Mouse (Mus musculus) left cerebral cortex, postnatal 10 days (tissue): Measurements from ENCODE around the gene Babam2. TPM values are rescaled to one million over a fixed set of nuclear protein-coding genes. Genes with fewer than 3 reads are reported as not detected.

Experiments
- DNase-seq, 2 experiments: peaks; one replicate each; pipeline ENCODE4 v3.0.0; 2021 to 2022; ENCODE audit warnings: low spot score in 2 of 2, mixed read lengths in 1 of 2; ENCODE audit errors: extremely low spot score in 1 of 2
- intact Hi-C: fragments of 180-260 bp; cut with DNase I; formaldehyde crosslinking; loops from one replicate; pipeline ENCODE4 v1.15.1; 2025
- total RNA-seq, 2 experiments: library from RNA; stranded (reverse); gene quantifications; 2 replicates each; pipeline ENCODE4 v1.2.3; 2021

Gene Babam2
- total RNA-seq, 2 experiments from 2014 or later: 40.5 to 48.7 TPM

DNA sequence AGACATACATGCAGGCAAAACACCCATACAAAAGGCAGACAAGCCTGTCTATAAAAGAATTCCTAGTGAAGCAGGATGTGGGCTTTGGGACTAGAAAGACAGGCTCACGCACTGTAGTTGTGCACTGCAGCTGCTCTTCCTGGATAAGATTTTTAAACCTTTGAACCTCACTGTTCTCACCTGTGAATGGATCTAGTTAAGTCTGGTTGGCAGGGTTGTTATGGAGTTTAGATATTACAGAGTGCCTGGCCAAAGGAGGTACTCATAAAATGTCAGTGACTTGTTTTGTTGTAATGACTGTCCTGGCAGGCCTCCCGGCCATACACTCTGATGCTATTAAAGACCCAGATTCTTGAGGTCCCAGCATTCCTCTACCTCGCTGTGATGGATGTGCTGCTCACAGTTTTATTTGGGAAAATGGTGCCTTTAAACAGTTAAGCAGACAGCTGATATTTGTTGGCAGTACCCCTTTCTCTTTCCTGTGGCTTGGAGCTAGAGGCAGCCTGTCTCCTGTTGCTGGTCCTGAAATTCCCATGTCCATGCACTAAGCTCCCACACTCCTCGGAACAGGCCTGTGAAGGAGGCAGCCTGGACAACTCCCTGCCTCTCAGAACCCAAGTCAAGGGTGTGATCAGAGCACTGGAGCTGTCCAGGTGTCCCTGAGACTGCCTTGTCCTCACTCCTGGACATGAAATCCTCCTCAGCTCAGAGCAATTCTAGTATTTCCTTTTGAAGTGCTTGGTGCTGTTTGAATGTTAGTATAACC, 299.9 kb downstream of the Babam2 start:
- intact Hi-C loops: no loop called here
- DNase-seq: no peak

DNA sequence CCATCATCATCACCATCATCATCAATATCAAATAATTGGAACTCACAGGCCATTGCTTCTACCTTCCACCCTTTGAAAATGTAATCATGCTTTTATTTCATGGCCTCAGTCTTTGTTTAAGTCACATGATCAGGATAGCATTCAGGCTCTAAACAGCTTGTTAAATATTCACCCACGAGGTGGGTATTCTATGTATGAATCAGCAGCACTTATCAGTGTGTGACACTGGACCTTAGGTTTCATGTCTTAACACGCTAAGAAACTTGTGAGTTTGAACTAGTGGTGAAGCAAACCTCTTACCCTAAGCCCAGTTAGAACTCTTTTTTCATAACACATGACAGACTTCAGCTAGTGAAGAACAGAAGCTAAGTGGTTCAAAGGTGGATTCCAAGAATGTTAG, 301.3 kb downstream of the Babam2 start:
- no peak for DNase-seq
- intact Hi-C loops: no loop called here

DNA sequence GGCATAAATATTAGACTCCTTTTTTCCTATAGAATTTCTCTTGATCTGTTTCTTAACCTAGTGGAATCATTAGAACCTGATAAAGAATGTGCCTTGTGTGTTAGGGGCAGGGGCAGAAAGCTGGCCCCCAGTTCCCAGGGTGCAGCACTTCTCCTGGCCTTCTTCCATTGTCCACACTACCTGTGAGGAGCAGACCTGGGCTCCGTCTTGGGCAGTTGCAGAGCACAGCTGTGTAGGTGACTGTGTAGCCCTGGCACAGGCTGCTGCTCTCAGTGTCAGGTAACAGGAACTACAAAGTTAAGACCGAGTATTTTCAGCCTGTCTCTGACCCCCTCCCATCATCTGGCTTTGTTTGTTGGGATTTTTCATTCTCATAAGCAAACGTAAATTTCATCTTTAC, 302.6 kb downstream of the Babam2 start:
- no peak for DNase-seq
- intact Hi-C loops: no loop called here

DNA sequence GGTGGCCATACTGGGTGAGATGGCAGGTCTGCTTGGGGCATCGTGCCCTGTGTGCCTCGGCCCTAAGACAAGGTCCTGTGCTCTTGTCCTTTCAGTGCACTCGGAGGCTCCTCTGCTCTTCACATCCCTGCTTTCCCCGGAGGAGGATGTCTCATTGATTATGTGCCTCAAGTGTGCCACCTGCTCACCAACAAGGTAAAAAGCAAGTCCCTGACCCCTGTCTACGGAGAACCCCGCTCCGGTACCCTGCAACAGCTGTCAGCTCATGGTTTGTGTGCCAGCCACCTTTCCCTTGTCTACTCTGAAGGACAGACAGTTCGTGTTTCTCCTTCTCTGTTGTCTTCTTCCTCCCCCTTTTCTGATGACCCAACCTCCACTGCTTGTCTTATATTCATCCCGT, 303.8 kb downstream of the Babam2 start:
- intact Hi-C loops: no loop called here

DNA sequence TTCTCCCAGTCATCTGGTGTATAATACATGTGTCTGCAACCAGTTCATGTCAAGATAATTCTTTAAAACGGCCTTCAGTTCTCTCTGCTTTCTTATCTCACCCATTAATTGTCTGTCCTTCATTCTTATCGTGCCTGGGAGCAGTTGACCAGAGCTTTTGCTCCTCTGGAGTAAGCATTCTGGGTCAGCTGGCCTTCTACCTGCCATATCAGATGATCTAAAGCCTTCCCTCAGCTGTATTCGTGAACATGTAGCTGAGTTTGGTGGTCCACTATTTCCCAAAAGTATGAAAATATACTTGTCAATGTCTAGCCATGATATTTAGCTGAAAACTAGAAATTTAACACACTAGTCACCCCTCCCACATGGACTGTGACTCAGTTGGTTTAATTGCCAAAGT, 304.3 kb downstream of the Babam2 start:
- intact Hi-C loops: no loop called here
- no peak for DNase-seq

More for the DNA sequence above, 303.8 kb downstream of the Babam2 start:
- no peak for DNase-seq

DNA sequence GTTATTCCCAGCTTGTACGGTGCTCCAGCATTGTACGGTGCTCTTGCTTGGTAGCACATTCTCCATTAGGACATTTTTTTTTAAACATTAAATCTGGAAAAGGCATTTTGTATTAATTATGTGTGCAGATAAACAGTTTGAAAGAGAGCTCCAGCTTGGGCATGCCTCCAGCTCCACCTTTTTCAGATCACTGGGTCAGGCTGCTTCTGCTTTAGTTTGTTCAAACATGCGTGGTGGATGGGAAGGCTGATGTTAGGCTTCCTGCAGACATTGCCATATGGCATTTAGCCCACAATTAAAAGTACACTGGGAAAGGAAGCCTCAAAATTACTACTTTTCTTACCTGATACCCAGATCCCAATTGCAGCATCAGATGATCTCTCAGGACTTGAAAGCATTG, 310.9 kb downstream of the Babam2 start:
- DNase-seq: no peak
- intact Hi-C loops: no loop called here

DNA sequence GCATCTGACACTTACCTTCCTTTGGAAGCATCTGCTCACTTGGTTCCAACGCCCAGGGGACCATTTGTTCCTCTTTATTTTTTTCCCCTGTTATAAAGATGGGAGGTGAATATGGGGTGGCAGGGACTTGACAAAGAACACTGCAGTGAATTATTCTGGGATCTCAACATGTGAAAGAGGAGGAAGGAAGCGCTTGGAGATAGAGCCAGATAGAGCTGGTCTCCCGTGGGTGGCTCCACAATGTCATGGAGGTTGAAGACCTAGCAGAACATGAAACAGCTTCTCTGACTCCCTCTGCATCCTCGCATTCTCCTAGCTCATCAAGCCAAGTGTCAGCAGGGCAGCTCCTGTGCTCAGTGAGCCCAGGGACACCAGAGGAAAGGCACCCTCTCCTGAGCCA, 312.6 kb downstream of the Babam2 start:
- intact Hi-C loops: no loop called here
- DNase-seq: no peak

DNA sequence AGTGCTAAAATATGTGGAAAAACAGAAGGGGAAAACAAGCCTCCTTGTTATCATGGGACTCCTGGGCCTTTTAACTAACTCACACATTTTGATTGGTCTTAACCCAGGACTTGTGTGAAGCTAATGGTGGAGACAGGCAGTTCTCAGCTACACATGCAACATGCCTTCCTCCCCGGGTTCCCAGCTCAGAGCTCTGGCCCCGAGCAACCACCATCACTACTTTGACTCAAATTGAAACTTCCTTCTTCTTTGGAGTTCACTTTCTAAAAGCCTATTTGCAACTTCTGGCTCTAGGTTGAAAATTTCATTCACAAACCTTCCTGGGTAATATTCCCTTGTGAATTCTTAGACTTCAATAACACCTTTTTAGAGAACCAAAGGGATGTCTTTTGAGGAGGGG, 315.6 kb downstream of the Babam2 start:
- no peak for DNase-seq
- intact Hi-C loops: no loop called here

DNA sequence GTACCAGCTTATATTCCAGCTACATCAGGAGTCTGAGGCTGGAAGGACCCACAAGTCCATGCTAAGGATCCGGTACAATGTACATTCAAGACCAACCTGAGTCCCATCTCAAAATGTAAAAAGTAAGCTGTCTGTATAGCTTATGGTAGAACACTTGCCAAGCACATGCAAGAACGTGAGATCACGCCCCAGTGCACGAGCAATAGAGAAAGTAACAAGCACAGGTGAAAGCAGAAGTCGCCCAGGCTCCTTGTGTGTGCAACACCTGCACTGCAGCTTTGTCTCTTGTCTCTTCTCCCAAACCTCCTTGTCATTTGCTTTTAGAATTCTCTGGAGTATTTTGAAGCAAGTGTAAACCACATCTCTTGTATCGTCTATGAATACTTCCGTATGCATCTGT, 317.3 kb downstream of the Babam2 start:
- intact Hi-C loops: no loop called here
- no peak for DNase-seq

DNA sequence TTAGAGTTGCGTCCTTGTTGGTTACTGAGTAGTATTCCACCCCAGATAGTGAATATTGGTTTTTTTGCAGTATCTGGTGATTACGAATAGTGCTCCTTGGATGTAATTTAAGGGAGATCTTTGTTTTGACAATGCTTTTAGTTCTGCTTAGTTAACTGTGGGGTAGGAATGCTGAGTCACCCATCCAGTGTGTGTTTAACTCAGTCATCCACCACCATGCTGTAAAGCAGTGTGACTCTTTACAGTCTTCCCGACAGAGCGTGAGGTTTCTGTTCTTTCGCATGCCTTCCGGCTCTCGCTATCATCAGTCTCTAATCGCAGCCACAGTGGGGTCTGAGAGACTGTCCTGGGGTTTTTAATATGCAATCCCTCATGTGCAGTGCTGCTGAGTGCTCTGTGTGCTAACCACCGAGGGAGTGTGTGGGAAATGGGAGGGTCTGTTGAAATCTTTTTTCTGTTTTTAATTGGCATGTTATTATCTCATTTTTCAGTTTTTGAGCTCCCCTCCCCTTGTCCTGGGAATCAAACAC, 318.5 kb downstream of the Babam2 start:
- DNase-seq: no peak
- intact Hi-C loops: no loop called here

DNA sequence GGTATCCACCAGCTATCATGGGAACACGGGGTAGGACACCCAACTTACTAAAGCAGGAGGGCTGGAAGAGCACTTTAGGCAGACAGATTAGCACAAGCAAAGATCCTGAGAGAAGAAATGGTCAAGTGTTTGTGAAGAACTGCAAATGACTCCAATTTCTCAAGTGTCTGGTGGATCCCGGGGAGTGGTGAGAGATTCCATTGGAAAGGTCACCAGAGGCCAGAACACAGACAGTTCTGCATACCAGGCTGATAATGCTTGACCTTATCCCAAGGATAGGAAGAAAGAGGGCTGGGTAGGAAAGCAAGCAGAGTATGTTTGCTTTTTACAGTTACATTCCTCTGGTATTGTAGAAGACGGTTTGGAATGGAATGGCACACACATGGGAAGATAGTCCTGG, 320.2 kb downstream of the Babam2 start:
- intact Hi-C loops: no loop called here
- DNase-seq: no peak

DNA sequence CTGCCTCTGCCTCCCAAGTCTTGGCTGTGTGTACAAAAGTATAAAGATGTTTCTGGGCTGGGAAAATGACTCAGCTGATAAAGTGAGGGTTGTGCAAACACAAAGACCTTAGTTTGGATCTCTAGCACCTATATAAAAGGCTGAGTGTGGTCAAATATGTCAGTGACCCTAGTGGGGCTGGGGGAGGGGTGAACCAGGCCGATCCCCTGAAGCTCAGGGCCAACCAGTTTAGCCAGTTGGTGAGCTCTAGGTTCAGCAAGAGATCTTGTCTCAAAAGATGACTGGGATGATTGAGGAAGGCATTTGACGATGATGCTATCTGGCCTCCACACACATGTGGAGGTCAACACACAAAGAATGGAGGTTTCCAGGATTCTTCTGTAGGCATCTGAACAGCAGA, 320.8 kb downstream of the Babam2 start:
- DNase-seq: no peak
- intact Hi-C loops: no loop called here

DNA sequence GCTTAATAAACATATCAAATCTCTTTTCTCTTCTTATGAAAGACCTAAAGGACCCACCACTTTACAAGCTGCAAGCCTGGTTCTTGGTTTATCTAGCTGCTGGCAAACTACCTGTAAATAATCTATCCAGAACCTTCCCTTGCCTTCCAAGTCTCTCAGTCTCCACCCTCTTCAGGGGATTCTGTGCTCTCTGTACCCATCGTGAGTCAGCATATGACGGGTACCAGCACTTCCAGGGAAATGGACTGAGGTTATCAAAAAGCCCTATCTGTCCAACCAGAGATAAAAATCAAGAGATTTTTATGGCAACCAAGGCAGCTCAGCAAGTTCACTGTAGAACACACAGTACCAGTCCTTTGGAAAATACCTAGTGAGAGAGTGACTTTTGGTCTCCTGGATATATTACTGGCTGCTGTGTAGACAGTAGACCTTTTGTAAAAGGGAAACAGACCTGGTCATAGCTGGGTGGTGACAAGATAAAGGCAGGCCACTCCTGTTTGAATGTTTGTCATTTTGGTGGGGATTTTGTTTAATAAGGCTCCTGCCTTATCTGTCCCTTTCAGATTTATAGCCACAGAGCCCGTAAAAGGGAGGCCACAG, 332.4 kb downstream of the Babam2 start:
- intact Hi-C loops: no loop called here
- DNase-seq: no peak

DNA sequence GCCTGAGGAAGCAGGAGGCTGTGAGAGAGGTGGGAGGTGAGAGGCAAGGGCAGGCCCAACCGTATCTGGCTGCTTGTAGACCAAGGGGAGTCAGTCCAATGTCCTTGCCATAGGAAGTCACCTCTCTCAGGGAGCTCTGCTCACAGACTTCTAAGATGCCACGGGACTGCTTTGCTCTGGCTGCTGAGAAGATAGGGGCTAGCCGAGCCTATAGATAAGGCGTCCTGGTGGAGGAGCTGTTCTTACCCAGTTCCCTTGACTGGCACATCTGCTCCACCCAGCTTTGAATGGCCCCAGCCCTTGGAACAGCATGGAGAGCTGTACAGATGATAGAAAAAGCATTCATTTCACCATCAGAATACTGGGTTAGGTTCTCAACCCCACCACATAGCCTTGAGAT, 335.7 kb downstream of the Babam2 start:
- intact Hi-C loops: no loop called here
- DNase-seq: no peak

DNA sequence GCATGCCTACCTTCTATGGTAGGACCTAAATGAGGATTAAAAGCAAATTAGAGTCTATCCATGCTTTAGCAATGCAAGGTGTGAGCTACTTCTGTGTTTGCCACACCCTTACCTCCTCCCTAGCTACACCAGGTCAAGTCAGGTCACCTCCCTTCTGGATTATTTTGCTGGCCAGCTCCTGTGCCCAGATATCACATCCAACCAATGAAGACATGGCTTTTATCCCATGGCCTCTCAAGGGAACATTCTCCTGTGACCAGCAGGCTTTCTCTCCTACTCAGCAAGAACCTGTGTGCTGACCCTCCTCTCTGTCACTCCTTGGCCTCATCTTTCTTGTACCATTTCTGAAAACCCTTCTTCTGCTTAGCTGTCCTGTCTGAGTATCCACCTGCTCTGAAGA, 336.1 kb downstream of the Babam2 start:
- no peak for DNase-seq
- intact Hi-C loops: no loop called here

DNA sequence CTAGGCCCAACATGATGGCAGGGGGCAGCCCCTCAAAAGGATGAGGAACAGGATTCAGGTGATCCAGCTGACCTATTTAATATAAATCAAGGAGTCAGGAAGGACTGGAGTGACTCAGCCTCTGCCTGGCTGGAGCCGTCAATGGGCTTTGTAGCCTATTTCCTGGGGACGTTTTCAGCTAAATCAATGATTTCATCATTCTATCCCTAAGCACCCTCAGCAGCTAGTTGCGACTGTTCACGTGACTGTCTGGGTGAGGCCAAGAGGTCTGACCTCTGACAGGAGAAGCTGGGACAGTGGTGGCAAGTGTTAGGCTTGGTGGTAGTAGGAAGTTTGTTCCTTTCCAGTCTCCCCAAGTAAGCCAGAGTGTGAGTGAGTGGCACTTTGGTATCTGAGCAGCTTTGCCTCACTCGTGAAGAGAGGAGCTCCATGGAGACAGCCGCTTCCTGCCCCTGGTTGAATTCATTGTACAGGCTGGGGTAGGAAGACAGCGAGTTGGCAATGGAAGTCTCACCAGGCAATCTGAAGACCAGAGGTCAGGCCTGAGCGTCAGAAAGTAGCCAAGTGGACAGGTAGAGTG, 337.1 kb downstream of the Babam2 start:
- intact Hi-C loops: no loop called here
- no peak for DNase-seq

DNA sequence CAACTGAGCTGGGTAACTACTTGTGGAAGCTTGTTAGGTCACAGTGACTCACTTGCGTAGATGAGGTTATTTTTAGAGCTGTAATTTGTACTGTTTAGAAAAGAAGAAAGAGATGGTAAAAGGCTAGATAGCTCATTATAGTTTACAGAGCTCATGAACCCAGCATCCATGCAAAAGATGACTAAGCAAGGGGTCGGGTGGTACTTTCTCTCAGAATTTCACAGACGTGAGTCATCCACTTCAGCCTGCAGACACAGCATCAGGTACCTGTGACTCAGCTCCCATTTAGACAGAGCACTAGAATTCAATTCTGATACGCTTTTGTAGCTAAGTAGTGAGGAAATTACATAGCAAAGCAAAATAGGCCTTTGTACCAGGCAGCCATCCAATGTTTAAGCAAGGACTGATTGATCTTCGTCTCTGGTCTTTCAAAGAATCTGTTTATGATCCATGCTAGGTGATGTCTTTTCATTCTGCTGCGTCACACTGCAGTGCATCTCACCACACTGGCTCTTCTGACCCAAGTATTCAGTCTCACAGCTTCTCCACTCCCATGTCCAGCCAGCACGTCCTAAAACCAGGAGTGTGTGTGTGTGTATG, 338.3 kb downstream of the Babam2 start:
- DNase-seq: no peak

DNA sequence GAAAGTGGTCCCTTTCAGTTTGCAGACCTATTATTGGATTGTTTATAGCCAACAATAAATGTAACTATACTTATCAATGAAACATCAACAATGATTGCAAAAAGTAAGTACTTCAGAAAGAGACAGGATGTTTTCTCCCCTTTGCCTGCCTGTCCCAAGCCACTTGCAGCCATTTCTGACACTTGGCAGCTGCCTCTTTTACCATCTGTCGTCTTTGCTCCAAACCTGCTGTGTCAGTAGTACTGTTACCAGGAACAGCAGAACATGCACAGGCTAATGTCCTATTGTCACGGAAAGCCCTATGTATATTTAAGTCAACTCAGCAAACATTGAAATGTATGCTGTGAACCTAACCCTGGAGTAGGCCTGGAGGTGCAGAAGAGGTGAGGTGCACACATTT, 339.4 kb downstream of the Babam2 start:
- DNase-seq: no peak
- intact Hi-C loops: no loop called here

More for the DNA sequence above, 338.3 kb downstream of the Babam2 start:
- intact Hi-C loops: no loop called here

DNA sequence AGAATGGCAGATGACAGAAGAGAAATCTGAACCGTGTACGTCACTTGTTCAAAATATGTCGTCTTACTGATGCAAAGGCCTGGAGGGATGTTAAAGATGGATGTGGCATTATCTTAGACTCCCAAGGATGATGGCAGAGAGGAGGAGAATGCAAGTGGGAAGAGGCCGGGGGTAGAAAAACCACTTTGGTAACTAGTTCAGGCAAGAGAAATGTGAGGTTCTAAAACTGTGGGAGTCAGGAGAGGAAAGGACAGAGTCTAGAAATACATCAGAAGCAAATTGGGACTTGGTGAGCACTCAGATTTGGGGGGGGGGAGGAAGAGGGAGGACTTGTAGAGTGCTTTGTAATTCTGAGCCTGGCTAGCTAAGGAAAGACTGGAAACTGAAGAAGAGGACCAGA, 340.1 kb downstream of the Babam2 start:
- intact Hi-C loops: no loop called here
- no peak for DNase-seq

DNA sequence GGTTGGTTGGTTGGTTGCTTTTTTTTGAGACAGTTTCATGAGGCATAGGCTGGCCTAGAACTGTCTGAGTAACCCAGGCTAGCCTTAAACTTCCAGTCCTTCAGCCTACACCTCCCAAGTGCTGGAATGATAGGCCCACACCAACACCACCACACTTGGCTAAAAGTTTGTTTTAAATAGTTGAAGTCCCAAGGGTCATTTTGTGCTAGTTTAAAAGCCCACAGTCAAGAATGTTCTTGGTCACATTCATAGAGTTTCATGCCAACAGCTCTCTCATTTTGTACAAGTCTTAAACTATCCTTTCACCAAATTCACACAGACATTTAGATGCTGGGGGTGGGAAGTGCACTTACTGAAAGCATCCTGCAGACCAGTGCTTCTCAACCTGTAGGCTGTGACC, 341.5 kb downstream of the Babam2 start:
- no peak for DNase-seq
- intact Hi-C loops: no loop called here
